23 mouse cellular contexts compared by ENCODE assay signal in genomic region chrX:85226883-85227282, GRCm38 (mm10). TPM values are rescaled to one million over a fixed set of nuclear protein-coding genes. Genes with fewer than 3 reads are reported as not detected.
A peak's percentile ranks its signal among the peaks of the same experiment; 100 is the strongest.
DNase-seq lines count a peak whose midpoint lies in the region; ATAC-seq and TF ChIP-seq lines count a peak whose summit lies in the region.
"Had no signal": no experiment of that assay in that cellular context is flagged by ENCODE, and none has a peak within 500 bp of the region (broad histone marks: within the 10 kb centered on the region; RNA-seq: fewer than 3 reads in every experiment).

No protein-coding gene starts in this region.

- no peak overlapping the region for H3K27ac ChIP-seq in heart, embryonic 16.5 days (ENCODE audit: low read length)
- no peak overlapping the region for H3K27ac ChIP-seq in CH12.LX (ENCODE audit: insufficient read depth, low read depth)
- H3K27ac ChIP-seq: forebrain, embryonic 12.5 days; heart, embryonic 15.5 days; limb, embryonic 12.5 days; liver, embryonic 13.5 days; lung, embryonic 15.5 days; neural tube, embryonic 13.5 days had no signal

- H3K4me1 ChIP-seq in heart, embryonic 16.5 days (ENCODE audit: control insufficient read depth, insufficient read depth, low read length): 0 out of 2 replicates have a peak, but pooled peaks cover 2% of the 10 kb centered on the region
- H3K4me1 ChIP-seq in CH12.LX (ENCODE audit: control insufficient read depth in 1 of 2, insufficient read depth in 2 of 2): peaks cover 0 to 6% of the 10 kb centered on the region in 2 experiments; a peak in 2 of 4 replicates
- H3K4me1 ChIP-seq: forebrain, embryonic 12.5 days; limb, embryonic 12.5 days; liver, embryonic 13.5 days; lung, embryonic 15.5 days; neural tube, embryonic 13.5 days had no signal

- TF ChIP-seq POLR2A in CH12.LX (IDR thresholded peaks at IDR 0.05; ENCODE audit: low read depth, low read length): no peak

- no peak overlapping the region for H3K4me2 ChIP-seq in heart, embryonic 16.5 days (ENCODE audit: low read depth, low read length)
- no peak overlapping the region for H3K4me2 ChIP-seq in CH12.LX (ENCODE audit: insufficient read depth, low read depth, poor library complexity, severe bottlenecking)
- H3K4me2 ChIP-seq: forebrain, embryonic 12.5 days; heart, embryonic 15.5 days; limb, embryonic 12.5 days; liver, embryonic 13.5 days; lung, embryonic 15.5 days; neural tube, embryonic 13.5 days had no signal

- no peak for DNase-seq in heart, postnatal 36 days
- peak; percentile 22 for DNase-seq in CH12.LX (ENCODE audit: extremely low read depth)
- DNase-seq in thymus, postnatal 25 days: peak; percentile 35
- DNase-seq in right cerebral cortex, postnatal 14 days: no peak
- no peak for DNase-seq in embryo, embryonic 10.5 days (ENCODE audit: low spot score)
- no peak for DNase-seq in layer of hippocampus, postnatal 10 days (ENCODE audit: low spot score in 2 of 2)
- DNase-seq: adrenal gland, postnatal 36 days; cerebellum, adult 9-11 months; kidney, postnatal 10 days; liver, embryonic 13.5 days had no signal

- TF ChIP-seq EP300 in CH12.LX (IDR thresholded peaks at IDR 0.05; ENCODE audit: low read length): peak; percentile 31; the same call in 1 of the 2 replicates

- no peak for TF ChIP-seq CTCF in CH12.LX (conservative IDR thresholded peaks at IDR 0.05 in 1 of 2, IDR thresholded peaks at IDR 0.05 in 1 of 2; ENCODE audit: low read depth in 2 of 2, low read length in 2 of 2)

- H3K36me3 ChIP-seq in heart, embryonic 16.5 days (ENCODE audit: control insufficient read depth, insufficient read depth): no peaks in the 10 kb centered on the region
- no peaks in the 10 kb centered on the region for H3K36me3 ChIP-seq in CH12.LX (replicated peaks in 1 of 2; ENCODE audit: control insufficient read depth in 1 of 2, insufficient read depth in 1 of 2, low read length in 1 of 2)
- H3K36me3 ChIP-seq: forebrain, embryonic 12.5 days; heart, embryonic 15.5 days; limb, embryonic 12.5 days; liver, embryonic 13.5 days; lung, embryonic 15.5 days; neural tube, embryonic 13.5 days had no signal

- no peak overlapping the region for H3K9ac ChIP-seq in heart, embryonic 16.5 days (ENCODE audit: low read length)
- no peak overlapping the region for H3K9ac ChIP-seq in CH12.LX (ENCODE audit: insufficient read depth, low read depth)
- H3K9ac ChIP-seq: forebrain, embryonic 12.5 days; heart, embryonic 15.5 days; limb, embryonic 12.5 days; liver, embryonic 13.5 days; lung, embryonic 15.5 days; neural tube, embryonic 13.5 days had no signal

- intact Hi-C loops in heart, postnatal 36 days (cut with DNase I): no loop called here

- TF ChIP-seq RAD21 in CH12.LX (IDR thresholded peaks at IDR 0.05; ENCODE audit: low read depth, low read length): no peak

- no peaks in the 10 kb centered on the region for H3K27me3 ChIP-seq in heart, embryonic 16.5 days (ENCODE audit: control insufficient read depth, insufficient read depth, low read length)
- no peaks in the 10 kb centered on the region for H3K27me3 ChIP-seq in CH12.LX (replicated peaks)
- H3K27me3 ChIP-seq: forebrain, embryonic 12.5 days; heart, embryonic 15.5 days; limb, embryonic 12.5 days; liver, embryonic 13.5 days; lung, embryonic 15.5 days; neural tube, embryonic 13.5 days had no signal

- dilution Hi-C loops in CH12.LX (cut with MboI; ENCODE audit: extremely low pct_ligation_motif_present, extremely low pct_unique_long_range_greater_than_20kb, low sequenced_read_pairs): no loop called here

- H3K79me2 ChIP-seq in CH12.LX (replicated peaks; ENCODE audit: control insufficient read depth, extremely low read depth, insufficient read depth, poor library complexity, severe bottlenecking): no peaks in the 10 kb centered on the region

- no peaks in the 10 kb centered on the region for H3K9me3 ChIP-seq in heart, embryonic 16.5 days (replicated peaks; ENCODE audit: control insufficient read depth, low read length)
- no peaks in the 10 kb centered on the region for H3K9me3 ChIP-seq in CH12.LX (replicated peaks; ENCODE audit: low read length)
- H3K9me3 ChIP-seq: forebrain, embryonic 12.5 days; heart, embryonic 15.5 days; limb, embryonic 12.5 days; liver, embryonic 13.5 days; lung, embryonic 15.5 days; neural tube, embryonic 13.5 days had no signal

- 0 out of 2 replicates have a peak, but pooled peaks have one; percentile 28 for ATAC-seq in heart, embryonic 16.5 days (replicated peaks; ENCODE audit: extremely low read depth, insufficient read depth, low FRiP score)
- peak; percentile 27 for ATAC-seq in megakaryocyte, adult 5-6 weeks (ENCODE audit: poor library complexity, severe bottlenecking)
- ATAC-seq: hindbrain, embryonic 16.5 days; intestine, postnatal 0 days; Patski had no signal

- in situ Hi-C loops in CH12.LX (cut with MboI; ENCODE audit: low pct_ligation_motif_present, low pct_unique_long_range_greater_than_20kb, low sequenced_read_pairs): no loop called here

- no peak overlapping the region for H3K4me3 ChIP-seq in heart, embryonic 16.5 days (ENCODE audit: low read length)
- no peak overlapping the region for H3K4me3 ChIP-seq in CH12.LX (replicated peaks in 1 of 3; ENCODE audit: low read depth in 2 of 3, low read length in 2 of 3, poor library complexity in 1 of 3)
- H3K4me3 ChIP-seq: forebrain, embryonic 12.5 days; heart, embryonic 15.5 days; limb, embryonic 12.5 days; liver, embryonic 13.5 days; lung, embryonic 15.5 days; neural tube, embryonic 13.5 days had no signal

TF ChIP-seq in CH12.LX, 34 proteins besides CTCF, POLR2A, EP300 and RAD21:
- TF ChIP-seq USF1 (IDR thresholded peaks at IDR 0.05; ENCODE audit: low read depth, low read length): no peak
- TF ChIP-seq IRF4 (IDR thresholded peaks at IDR 0.05; ENCODE audit: low read depth, low read length): 0 out of 2 replicates have a peak, but pooled peaks have one; percentile 9

RNA-seq across cellular contexts. Expression of gene Fthl17a, which starts 22.6 kb away (rescaled TPM):
- polyA plus RNA-seq in heart, embryonic 16.5 days (2015; fragmentation: Nextera tagmentation; extraction: Ambion mirVana): not detected in 2 replicates
- total RNA-seq in heart, postnatal 36 days (2021): not detected
- total RNA-seq in CH12.LX (2012; rRNA removed) (not detected in 2 replicates), CH12.LX (2014; rRNA removed) (not detected in 2 replicates)
- polyA plus RNA-seq in CH12.LX (2012; ENCODE audit: insufficient read length, low read depth): not detected in 2 replicates
- not detected in 2 replicates for total RNA-seq in megakaryocyte, adult 5-6 weeks (2015)
- total RNA-seq in megakaryocyte, adult 5-6 weeks (2017): not detected in 2 replicates
- not detected for total RNA-seq in layer of hippocampus, postnatal 10 days (2021)
- total RNA-seq: adrenal gland, postnatal 36 days; gastrocnemius, postnatal 4 days; layer of hippocampus, adult 8-10 months; monocyte, adult 5-6 weeks had no signal
- polyA plus RNA-seq: forebrain, embryonic 12.5 days; heart, embryonic 15.5 days; hindbrain, embryonic 16.5 days; intestine, postnatal 0 days; limb, embryonic 12.5 days; liver, embryonic 13.5 days; lung, embryonic 15.5 days; neural tube, embryonic 13.5 days; Patski had no signal

Comparison
In these comparisons a context has a peak if more than half of its experiments do, and no peak if none do; other contexts are left out.
1. DNase-seq: peak in CH12.LX (single experiment) and thymus, postnatal 25 days (single experiment); none in heart, postnatal 36 days (0 of 2), right cerebral cortex, postnatal 14 days (single experiment), embryo, embryonic 10.5 days (single experiment) and layer of hippocampus, postnatal 10 days (0 of 2).